In genomic region chr4:151713714-151714113, GRCm38 (mm10) we compare ENCODE assay signal across 18 mouse cellular contexts.
DNase-seq lines count a peak whose midpoint lies in the region; ATAC-seq and TF ChIP-seq lines count a peak whose summit lies in the region.
"Had no signal": no experiment of that assay in that cellular context is flagged by ENCODE, and none has a peak within 500 bp of the region (broad histone marks: within the 10 kb centered on the region; RNA-seq: fewer than 3 reads in every experiment).

No protein-coding gene starts in this region.

- H3K9me3 ChIP-seq in lung, embryonic 14.5 days (ENCODE audit: low read depth, low read length): no peaks in the 10 kb centered on the region
- H3K9me3 ChIP-seq: embryonic facial prominence, embryonic 12.5 days; forebrain, embryonic 15.5 days; heart, embryonic 10.5 days had no signal

- 69% methylated on average over 6 of the region's 6 CpGs for WGBS in lung, embryonic 14.5 days

- H3K4me1 ChIP-seq in lung, embryonic 14.5 days (ENCODE audit: insufficient read depth): peaks cover 2% of the 10 kb centered on the region; the same call in 1 of the 2 replicates

- DNase-seq in adrenal gland, postnatal 14 days: peak; percentile 20
- DNase-seq in adrenal gland, postnatal 4 days (ENCODE audit: low spot score in 2 of 2): no peak
- DNase-seq in lung, embryonic 14.5 days: peak; percentile 31
- DNase-seq in lung, postnatal 25 days (ENCODE audit: low spot score): no peak
- peak; percentile 20 for DNase-seq in ovary, postnatal 36 days (ENCODE audit: low spot score)
- no peak for DNase-seq in ovary, postnatal 10 days (ENCODE audit: low spot score)
- DNase-seq: cerebellum, adult 11-12 months; cerebellum, adult 9-10 months; cerebellum, postnatal 25 days; gastrocnemius, postnatal 36 days; heart, adult 18-20 months had no signal

- no peak for ATAC-seq in lung, embryonic 14.5 days (ENCODE audit: insufficient read depth)
- ATAC-seq: activated CD4-positive, CD25-positive, alpha-beta regulatory T cell, adult 4 months; forebrain, embryonic 15.5 days; hindbrain, postnatal 0 days; Patski had no signal

- H3K4me3 ChIP-seq in lung, embryonic 14.5 days (ENCODE audit: low read depth, low read length): no peak overlapping the region
- H3K4me3 ChIP-seq: embryonic facial prominence, embryonic 12.5 days; forebrain, embryonic 15.5 days; heart, embryonic 10.5 days had no signal

- TF ChIP-seq CTCF in lung, embryonic 14.5 days (IDR thresholded peaks at IDR 0.05; ENCODE audit: low read depth): no peak

- no peak overlapping the region for H3K27ac ChIP-seq in lung, embryonic 14.5 days (ENCODE audit: low read depth)
- H3K27ac ChIP-seq: embryonic facial prominence, embryonic 12.5 days; forebrain, embryonic 15.5 days; heart, embryonic 10.5 days; hindbrain, postnatal 0 days had no signal

- H3K9ac ChIP-seq in lung, embryonic 14.5 days: no peak overlapping the region
- H3K9ac ChIP-seq: embryonic facial prominence, embryonic 12.5 days; forebrain, embryonic 15.5 days had no signal

- no peaks in the 10 kb centered on the region for H3K27me3 ChIP-seq in lung, embryonic 14.5 days (ENCODE audit: insufficient read depth, low read length)
- H3K27me3 ChIP-seq: CH12.LX; embryonic facial prominence, embryonic 12.5 days; forebrain, embryonic 15.5 days had no signal

- H3K4me2 ChIP-seq in lung, embryonic 14.5 days: no peak overlapping the region
- H3K4me2 ChIP-seq: embryonic facial prominence, embryonic 12.5 days; forebrain, embryonic 15.5 days had no signal

- no peaks in the 10 kb centered on the region for H3K36me3 ChIP-seq in lung, embryonic 14.5 days (ENCODE audit: insufficient read depth)
- H3K36me3 ChIP-seq: embryonic facial prominence, embryonic 12.5 days; forebrain, embryonic 15.5 days; heart, embryonic 10.5 days had no signal

Comparison
In these comparisons a context has a peak if more than half of its experiments do, and no peak if none do; other contexts are left out.
1. DNase-seq: peak in adrenal gland, postnatal 14 days (single experiment), lung, embryonic 14.5 days (single experiment) and ovary, postnatal 36 days (single experiment); none in adrenal gland, postnatal 4 days (0 of 2), lung, postnatal 25 days (single experiment) and ovary, postnatal 10 days (single experiment).